Mouse (Mus musculus): Measurements from ENCODE around the gene Gm10719. TPM values are rescaled to one million over a fixed set of nuclear protein-coding genes. Genes with fewer than 3 reads are reported as not detected.
"Not testable (repeated sequence)": the region's sequence is repeated elsewhere in the genome, so short reads cannot be mapped to it uniquely, and the experiment has no call there.

The Gm10719 gene
- 1 to 10 TPM in 1 of 3 experiments, under 1 TPM in 1, not detected in 1; 0.89 to 3.2 TPM for polyA plus RNA-seq (2017; shearing (Covaris generic))

GRCm38 (mm10) chr9:3017108-3017507, at the start of gene Gm10719:
TSS of gene Gm10719 (plus strand) at chr9:3017408.
- ATAC-seq = not testable (repeated sequence)

GRCm38 (mm10) chr9:3000445-3000972, 16.7 kb upstream of the Gm10719 start, which contains the start of gene Gm10722:
TSS of gene Gm10722 (plus strand) at chr9:3000922.
- not testable (repeated sequence) for ATAC-seq

GRCm38 (mm10) chr9:3001006-3001405, 16.2 kb upstream of the Gm10719 start:
- not testable (repeated sequence) for ATAC-seq

- peak; percentile 41 for ATAC-seq
These were observed 15.1 kb upstream of the Gm10719 start for GRCm38 (mm10) chr9:3001948-3002659.

- ATAC-seq = not testable (repeated sequence)
These were observed 14.3 kb upstream of the Gm10719 start, which contains the start of gene Gm11168 for GRCm38 (mm10) chr9:3002794-3003396. TSS of gene Gm11168 (plus strand) at chr9:3003346.

- ATAC-seq = not testable (repeated sequence)
These were observed 11.0 kb upstream of the Gm10719 start for GRCm38 (mm10) chr9:3006179-3006578.

- ATAC-seq = peak; percentile 36
These were observed 10.6 kb upstream of the Gm10719 start for GRCm38 (mm10) chr9:3006636-3007035.

- ATAC-seq = not testable (repeated sequence)
These were observed 9.9 kb upstream of the Gm10719 start for GRCm38 (mm10) chr9:3007272-3007671.

- not testable (repeated sequence) for ATAC-seq
These were observed 7.9 kb upstream of the Gm10719 start for GRCm38 (mm10) chr9:3009331-3009730.

GRCm38 (mm10) chr9:3012054-3012621, 5.1 kb upstream of the Gm10719 start:
- ATAC-seq = not testable (repeated sequence)

- peak; percentile 25 for ATAC-seq
These were observed 4.4 kb upstream of the Gm10719 start, which contains the start of gene Gm10721 for GRCm38 (mm10) chr9:3012733-3013279. TSS of gene Gm10721 (plus strand) at chr9:3013140.

- not testable (repeated sequence) for ATAC-seq
These were observed 1.9 kb upstream of the Gm10719 start, which contains the start of gene Gm10720 for GRCm38 (mm10) chr9:3015354-3015753. TSS of gene Gm10720 (plus strand) at chr9:3015654.

GRCm38 (mm10) chr9:3015896-3016295, 1.3 kb upstream of the Gm10719 start:
- ATAC-seq = not testable (repeated sequence)

- not testable (repeated sequence) for ATAC-seq
These were observed 1.7 kb downstream of the Gm10719 start for GRCm38 (mm10) chr9:3018944-3019343.

- ATAC-seq = not testable (repeated sequence)
These were observed 2.9 kb downstream of the Gm10719 start for GRCm38 (mm10) chr9:3019835-3020727.

GRCm38 (mm10) chr9:3022316-3023008, 5.3 kb downstream of the Gm10719 start:
- ATAC-seq = not testable (repeated sequence)

GRCm38 (mm10) chr9:3023312-3023984, 6.2 kb downstream of the Gm10719 start, which contains the start of gene Gm10718:
TSS of gene Gm10718 (plus strand) at chr9:3023547.
- not testable (repeated sequence) for ATAC-seq

GRCm38 (mm10) chr9:3023985-3024648, 6.9 kb downstream of the Gm10719 start:
- ATAC-seq = not testable (repeated sequence)

GRCm38 (mm10) chr9:3024912-3025467, 7.8 kb downstream of the Gm10719 start, which contains the start of gene Gm10717:
TSS of gene Gm10717 (plus strand) at chr9:3025417.
- not testable (repeated sequence) for ATAC-seq
